Mouse (Mus musculus) midbrain, embryonic 15.5 days (tissue): ENCODE results near the gene Prss38. TPM values are rescaled to one million over a fixed set of nuclear protein-coding genes. Genes with fewer than 3 reads are reported as not detected.

Experiments
- ATAC-seq: fragments of 200-750 bp; cut with Nextera tagmentation; replicated peaks from 2 replicates; pipeline ENCODE4 v1.8.0; 2017; ENCODE audit warnings: moderate TSS enrichment
- H3K27ac ChIP-seq: fragments of 300-500 bp; sonication (generic); 2 replicates; pipeline ENCODE4 v1.5.1; 2015; ENCODE audit warnings: mild to moderate bottlenecking, inconsistent platforms
- H3K27me3 ChIP-seq: fragments of 300-500 bp; sonication (generic); replicated peaks from 2 replicates; pipeline ENCODE4 v1.6.1; 2015; ENCODE audit warnings: inconsistent platforms
- H3K36me3 ChIP-seq: fragments of 300-500 bp; sonication (generic); replicated peaks from 2 replicates; pipeline ENCODE4 v1.6.1; 2015; ENCODE audit warnings: inconsistent platforms
- H3K4me1 ChIP-seq: fragments of 300-500 bp; sonication (generic); 2 replicates; pipeline ENCODE4 v1.6.1; 2015; ENCODE audit warnings: inconsistent platforms
- H3K4me2 ChIP-seq: fragments of 300-500 bp; sonication (generic); 2 replicates; pipeline ENCODE4 v1.6.1; 2015; ENCODE audit warnings: inconsistent platforms, mild to moderate bottlenecking, moderate library complexity
- H3K4me3 ChIP-seq: fragments of 300-500 bp; sonication (generic); 2 replicates; pipeline ENCODE4 v1.5.1; 2015; ENCODE audit warnings: mild to moderate bottlenecking, inconsistent platforms
- H3K9ac ChIP-seq: fragments of 300-500 bp; sonication (generic); 2 replicates; pipeline ENCODE4 v1.6.1; 2015; ENCODE audit warnings: mild to moderate bottlenecking, inconsistent platforms
- H3K9me3 ChIP-seq: fragments of 300-500 bp; sonication (generic); 2 replicates; pipeline ENCODE4 v1.6.1; 2016; ENCODE audit warnings: inconsistent platforms
- WGBS: fragments of 180-500 bp; shearing (Covaris S2); methylation state at CpG from one replicate; pipeline ENCODE4 v1.1.7; 2015; ENCODE audit warnings: mixed read lengths; 5-methylcytosine and 5-hydroxymethylcytosine counted together
- polyA plus RNA-seq: library from polyadenylated mRNA; unstranded; fragments of >200 nt; fragmentation: Nextera tagmentation; extraction: Ambion mirVana; gene quantifications from 2 replicates; pipeline ENCODE4 v1.2.1, GENCODE M21; 2015

The Prss38 gene
- polyA plus RNA-seq, 1 experiment from 2014 or later, result 0.18 TPM

- ATAC-seq, result no peak
- Histone ChIP-seq H3K4me1 (0 out of 2 replicates have a peak, but pooled peaks cover 5% of the 10 kb centered on the region), H3K36me3 (no peaks in the 10 kb centered on the region), H3K4me3 (no peak overlapping the region), H3K27me3 (no peaks in the 10 kb centered on the region; the same call in none of the 2 replicates), H3K27ac (no peak overlapping the region), H3K4me2 (no peak overlapping the region), H3K9ac (no peak overlapping the region), H3K9me3 (no peaks in the 10 kb centered on the region)
- 29% methylated on average over 3 of the region's 3 CpGs for WGBS
These were observed 8.8 kb downstream of the Prss38 start for GRCm38 (mm10) chr11:59366633-59367032.

DNA sequence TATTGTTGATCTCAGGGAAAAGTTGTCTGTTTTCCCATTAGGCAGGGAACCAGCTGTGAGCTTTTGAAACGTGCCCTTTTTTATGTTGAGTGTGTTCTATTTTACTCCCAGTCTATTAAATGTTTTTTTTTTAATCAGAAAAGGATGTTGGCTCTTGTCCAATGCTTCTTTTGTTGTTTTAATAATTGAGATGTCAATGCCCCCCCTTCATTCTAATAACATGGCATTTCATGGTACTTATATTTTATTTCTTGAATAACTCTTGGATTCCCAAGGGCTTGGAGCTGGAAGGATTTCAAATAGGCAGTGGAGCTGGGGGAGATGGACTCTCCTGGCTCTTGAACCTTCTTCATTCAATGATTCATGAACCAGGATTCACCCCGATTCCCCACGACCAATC is 9.4 kb downstream of the Prss38 start:
- no peak for ATAC-seq
- 46% methylated on average over 3 of the region's 3 CpGs for whole genome bisulfite sequencing
- H3K4me3 ChIP-seq, result no peak overlapping the region

GRCm38 (mm10) chr11:59364417-59364816 is 11.0 kb downstream of the Prss38 start:
- ATAC-seq, result no peak
- Histone ChIP-seq H3K9ac (no peak overlapping the region), H3K27ac (no peak overlapping the region), H3K4me1 (0 out of 2 replicates have a peak, but pooled peaks cover 5% of the 10 kb centered on the region), H3K9me3 (no peaks in the 10 kb centered on the region), H3K27me3 (no peaks in the 10 kb centered on the region; the same call in 1 of the 2 replicates), H3K4me3 (no peak overlapping the region), H3K36me3 (no peaks in the 10 kb centered on the region), H3K4me2 (no peak overlapping the region)
- 59% methylated on average over 3 of the region's 3 CpGs for WGBS

More for the DNA sequence above, 9.4 kb downstream of the Prss38 start:
- Histone ChIP-seq H3K27me3 (no peaks in the 10 kb centered on the region; the same call in none of the 2 replicates), H3K9me3 (no peaks in the 10 kb centered on the region), H3K4me2 (no peak overlapping the region), H3K27ac (no peak overlapping the region), H3K36me3 (no peaks in the 10 kb centered on the region), H3K4me1 (0 out of 2 replicates have a peak, but pooled peaks cover 5% of the 10 kb centered on the region), H3K9ac (no peak overlapping the region)

DNA sequence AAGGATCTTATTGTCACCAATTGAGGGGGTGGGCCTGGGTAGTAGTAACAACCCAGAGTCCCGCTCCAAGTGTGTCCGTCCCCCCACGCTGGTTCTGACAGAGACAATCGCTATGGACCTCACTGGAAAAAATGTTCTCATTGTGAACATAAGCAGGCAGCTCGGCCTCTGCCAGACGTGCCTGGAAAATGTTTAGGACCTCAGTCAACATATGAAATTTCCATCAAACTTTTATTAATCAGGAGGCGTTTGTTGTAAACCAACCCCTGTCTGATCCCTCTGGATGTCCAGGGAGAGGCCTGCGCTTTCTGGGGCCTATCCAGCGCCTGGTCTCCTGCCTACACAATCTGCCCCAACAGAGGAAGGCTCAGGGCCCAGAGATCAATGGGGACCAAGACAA is 11.4 kb downstream of the Prss38 start:
- H3K27me3 ChIP-seq, result no peaks in the 10 kb centered on the region; the same call in 1 of the 2 replicates
- no peak overlapping the region for H3K9ac ChIP-seq
- 0 out of 2 replicates have a peak, but pooled peaks cover 5% of the 10 kb centered on the region for H3K4me1 ChIP-seq
- ATAC-seq, result no peak
- H3K27ac ChIP-seq, result no peak overlapping the region
- 86% methylated on average over 9 of the region's 9 CpGs for WGBS
- H3K4me2 ChIP-seq, result no peak overlapping the region
- H3K4me3 ChIP-seq, result no peak overlapping the region
- H3K36me3 ChIP-seq, result no peaks in the 10 kb centered on the region
- no peaks in the 10 kb centered on the region for H3K9me3 ChIP-seq

GRCm38 (mm10) chr11:59361291-59361690 is 14.2 kb downstream of the Prss38 start:
- H3K27me3 ChIP-seq, result no peaks in the 10 kb centered on the region; the same call in 1 of the 2 replicates
- no peak for ATAC-seq
- H3K27ac ChIP-seq, result no peak overlapping the region
- WGBS, result 90% methylated on average over 9 of the region's 9 CpGs
- no peak overlapping the region for H3K9ac ChIP-seq
- no peak overlapping the region for H3K4me3 ChIP-seq
- no peaks in the 10 kb centered on the region for H3K36me3 ChIP-seq
- H3K4me1 ChIP-seq, result 0 out of 2 replicates have a peak, but pooled peaks cover 2% of the 10 kb centered on the region
- H3K9me3 ChIP-seq, result no peaks in the 10 kb centered on the region
- H3K4me2 ChIP-seq, result no peak overlapping the region

- no peaks in the 10 kb centered on the region for H3K9me3 ChIP-seq
- H3K4me3 ChIP-seq, result no peak overlapping the region
- WGBS, result 78% methylated on average over 11 of the region's 11 CpGs
- no peak overlapping the region for H3K4me2 ChIP-seq
- H3K36me3 ChIP-seq, result no peaks in the 10 kb centered on the region
- H3K4me1 ChIP-seq, result no peaks in the 10 kb centered on the region
- H3K27ac ChIP-seq, result no peak overlapping the region
- ATAC-seq, result no peak
- H3K9ac ChIP-seq, result no peak overlapping the region
- no peaks in the 10 kb centered on the region for H3K27me3 ChIP-seq
These were observed 18.6 kb downstream of the Prss38 start for GRCm38 (mm10) chr11:59356874-59357289.

GRCm38 (mm10) chr11:59354793-59355192 is 20.7 kb downstream of the Prss38 start:
- no peak overlapping the region for H3K9ac ChIP-seq
- no peaks in the 10 kb centered on the region for H3K27me3 ChIP-seq
- H3K4me1 ChIP-seq, result no peaks in the 10 kb centered on the region
- no peaks in the 10 kb centered on the region for H3K36me3 ChIP-seq
- 93% methylated on average over 4 of the region's 4 CpGs for WGBS
- H3K4me2 ChIP-seq, result no peak overlapping the region
- H3K4me3 ChIP-seq, result no peak overlapping the region
- ATAC-seq, result no peak
- no peaks in the 10 kb centered on the region for H3K9me3 ChIP-seq
- no peak overlapping the region for H3K27ac ChIP-seq

DNA sequence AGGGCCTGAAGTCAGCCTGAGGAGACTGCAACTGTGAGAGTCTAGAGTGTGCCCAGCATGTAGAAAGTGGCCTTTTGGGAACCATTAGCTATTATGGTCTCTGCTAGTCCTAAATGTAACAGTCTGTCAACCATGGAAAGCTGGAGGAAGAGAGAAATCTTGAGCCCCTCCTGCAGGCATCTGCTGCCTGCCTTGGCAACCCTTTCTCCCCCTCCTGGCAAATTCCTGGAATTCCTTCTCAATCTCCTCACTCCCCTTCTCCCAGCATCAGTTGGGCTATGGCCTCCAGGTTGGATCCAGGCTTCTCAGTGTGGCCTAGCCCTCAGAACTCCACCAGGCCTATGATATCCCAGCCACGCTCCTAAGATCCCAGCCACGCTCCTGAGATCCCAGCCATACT is 25.1 kb downstream of the Prss38 start:
- Histone ChIP-seq H3K27me3 (no peaks in the 10 kb centered on the region), H3K4me1 (no peaks in the 10 kb centered on the region), H3K9me3 (no peaks in the 10 kb centered on the region), H3K4me2 (no peak overlapping the region), H3K36me3 (no peaks in the 10 kb centered on the region), H3K4me3 (no peak overlapping the region), H3K27ac (no peak overlapping the region), H3K9ac (no peak overlapping the region)
- no peak for ATAC-seq
- WGBS, result 85% methylated on average over 2 of the region's 2 CpGs

DNA sequence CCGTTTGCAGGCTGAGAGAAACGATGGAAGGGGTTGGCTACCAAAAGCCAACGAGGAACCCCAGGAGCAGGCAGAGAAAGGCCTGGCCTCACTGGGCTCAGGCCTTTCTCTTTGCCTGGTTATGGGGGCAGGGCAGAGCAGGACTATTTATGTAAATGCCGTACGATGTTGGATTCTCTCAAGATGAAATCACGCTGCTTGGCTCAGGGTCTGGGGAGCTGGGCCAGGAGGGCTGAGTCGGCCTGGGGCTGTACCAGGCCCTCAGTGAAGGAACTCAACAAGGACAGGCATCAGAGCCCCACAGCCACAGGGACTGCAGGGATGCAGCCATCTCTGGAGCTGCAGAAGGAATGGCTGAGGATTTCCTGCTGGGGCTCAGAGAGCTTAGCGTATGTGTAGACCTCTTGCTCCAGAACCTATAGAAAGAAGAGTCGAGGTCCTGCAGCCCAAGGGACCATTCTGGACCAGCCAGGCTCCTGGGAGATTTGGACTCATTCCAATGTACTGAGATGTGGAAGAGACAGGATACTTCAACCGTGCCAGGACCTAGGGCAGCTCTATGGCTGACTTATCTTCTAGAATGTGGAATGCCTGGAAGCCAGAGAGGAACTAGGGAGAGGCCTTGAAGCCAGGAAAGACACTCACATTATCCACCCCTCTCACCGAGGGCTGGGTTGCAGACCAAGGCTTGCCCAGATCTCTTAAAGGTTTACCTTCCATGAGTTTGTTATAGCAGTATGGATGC is 29.1 kb downstream of the Prss38 start:
- no peaks in the 10 kb centered on the region for H3K27me3 ChIP-seq
- WGBS, result 74% methylated on average over 11 of the region's 11 CpGs
- H3K4me3 ChIP-seq, result no peak overlapping the region
- H3K9me3 ChIP-seq, result no peaks in the 10 kb centered on the region
- H3K4me1 ChIP-seq, result no peaks in the 10 kb centered on the region
- ATAC-seq, result no peak
- no peak overlapping the region for H3K27ac ChIP-seq
- H3K9ac ChIP-seq, result no peak overlapping the region
- H3K36me3 ChIP-seq, result no peaks in the 10 kb centered on the region
- H3K4me2 ChIP-seq, result no peak overlapping the region

GRCm38 (mm10) chr11:59342956-59343355 is 32.5 kb downstream of the Prss38 start:
- Histone ChIP-seq H3K9ac (no peak overlapping the region), H3K9me3 (no peaks in the 10 kb centered on the region), H3K36me3 (no peaks in the 10 kb centered on the region), H3K27me3 (no peaks in the 10 kb centered on the region), H3K4me1 (no peaks in the 10 kb centered on the region), H3K4me3 (no peak overlapping the region), H3K4me2 (no peak overlapping the region), H3K27ac (no peak overlapping the region)
- no peak for ATAC-seq
- WGBS, result 81% methylated on average over 5 of the region's 5 CpGs

DNA sequence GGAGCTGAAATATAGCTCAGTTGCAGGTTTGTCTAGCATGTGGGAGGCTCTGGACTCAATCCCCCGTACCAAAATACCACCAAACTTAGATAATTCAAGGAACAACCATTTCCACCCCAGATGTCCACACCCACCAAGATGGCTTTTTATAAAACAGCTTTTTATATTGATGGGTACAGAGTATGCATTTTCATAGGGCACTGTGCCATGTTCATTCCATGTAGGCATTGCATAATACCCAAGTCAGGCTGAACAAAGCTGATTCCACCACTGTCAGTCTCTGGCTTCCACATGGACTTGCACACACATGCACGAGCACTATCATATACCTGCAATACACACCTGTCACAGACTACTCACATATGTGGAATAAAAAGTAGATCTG is 36.7 kb downstream of the Prss38 start:
- no peak overlapping the region for H3K4me3 ChIP-seq
- H3K27me3 ChIP-seq, result no peaks in the 10 kb centered on the region
- H3K4me2 ChIP-seq, result no peak overlapping the region
- no peak overlapping the region for H3K27ac ChIP-seq
- H3K36me3 ChIP-seq, result no peaks in the 10 kb centered on the region
- no peak for ATAC-seq
- no peak overlapping the region for H3K9ac ChIP-seq
- 91% methylated on average over 2 of the region's 2 CpGs for WGBS
- H3K4me1 ChIP-seq, result no peaks in the 10 kb centered on the region
- H3K9me3 ChIP-seq, result no peaks in the 10 kb centered on the region

- Histone ChIP-seq H3K9ac (no peak overlapping the region), H3K27me3 (no peaks in the 10 kb centered on the region), H3K27ac (no peak overlapping the region), H3K36me3 (no peaks in the 10 kb centered on the region), H3K4me2 (no peak overlapping the region), H3K9me3 (no peaks in the 10 kb centered on the region), H3K4me1 (no peaks in the 10 kb centered on the region), H3K4me3 (no peak overlapping the region)
- 69% methylated on average over 13 of the region's 13 CpGs for WGBS
- no peak for ATAC-seq
These were observed 37.3 kb downstream of the Prss38 start for GRCm38 (mm10) chr11:59337955-59338735.
